Mouse (Mus musculus): Measurements from ENCODE around the gene H2afv.

DNA sequence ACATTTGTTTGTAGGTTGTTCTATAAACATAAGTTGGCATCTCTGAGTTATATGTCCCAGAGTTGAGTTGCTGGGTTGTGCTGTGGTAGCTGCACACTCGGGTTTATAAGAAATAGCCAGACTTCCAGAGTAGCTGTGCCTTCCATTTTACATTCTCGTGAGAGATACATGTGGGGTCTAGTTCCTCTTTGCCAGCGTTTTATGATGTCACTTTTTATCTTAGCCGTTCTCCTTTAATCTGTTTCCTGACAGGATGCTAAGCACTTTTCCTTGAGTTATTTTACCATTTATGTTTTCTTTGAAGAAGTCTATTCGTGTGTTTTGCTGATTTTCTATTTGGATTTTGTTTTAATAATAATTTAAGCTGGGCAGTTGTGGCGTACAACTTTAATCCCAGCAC is 51.4 kb downstream of the H2afv start:
- TF ChIP-seq CTCF (IDR thresholded peaks at IDR 0.05; ENCODE audit: control insufficient read depth, insufficient read depth, insufficient read length): no peak
- TF ChIP-seq MAX (IDR thresholded peaks at IDR 0.05): no peak
